Mouse (Mus musculus) midbrain, embryonic 14.5 days (tissue): ENCODE data around the gene Adamts9. TPM values are rescaled to one million over a fixed set of nuclear protein-coding genes. Genes with fewer than 3 reads are reported as not detected.

Source experiments
- ATAC-seq: fragments of 200-750 bp; cut with Nextera tagmentation; 2 replicates; pipeline ENCODE4 v1.8.0; 2017; ENCODE audit warnings: moderate number of reproducible peaks, moderate library complexity; ENCODE audit not compliant: low FRiP score, low TSS enrichment
- DNase-seq: peaks from one replicate; pipeline ENCODE4 v3.0.0-alpha.2; 2015
- H3K27ac ChIP-seq: fragments of 300-500 bp; sonication (generic); replicated peaks from 2 replicates; pipeline ENCODE4 v1.5.1; 2014; ENCODE audit warnings: mild to moderate bottlenecking, low read depth, low read length, moderate library complexity
- H3K27me3 ChIP-seq: fragments of 300-500 bp; sonication (generic); 2 replicates; pipeline ENCODE4 v1.6.1; 2014; ENCODE audit warnings: low read length, control low read depth, mixed read lengths; ENCODE audit not compliant: control insufficient read depth, insufficient read depth
- H3K36me3 ChIP-seq: fragments of 300-500 bp; sonication (generic); 2 replicates; pipeline ENCODE4 v1.6.1; 2014; ENCODE audit warnings: low read length, control low read depth; ENCODE audit not compliant: control insufficient read depth, insufficient read depth
- H3K4me1 ChIP-seq: fragments of 300-500 bp; sonication (generic); 2 replicates; pipeline ENCODE4 v1.6.1; 2014; ENCODE audit warnings: mild to moderate bottlenecking, antibody characterized with exemption, low read length, control low read depth; ENCODE audit not compliant: control insufficient read depth, insufficient read depth
- H3K4me2 ChIP-seq: fragments of 300-500 bp; sonication (generic); 2 replicates; pipeline ENCODE4 v1.6.1; 2014; ENCODE audit warnings: mild to moderate bottlenecking, low read length, moderate library complexity
- H3K4me3 ChIP-seq: fragments of 300-500 bp; sonication (generic); replicated peaks from 2 replicates; pipeline ENCODE4 v1.5.1; 2014; ENCODE audit warnings: low read depth, low read length
- H3K9ac ChIP-seq: fragments of 300-500 bp; sonication (generic); replicated peaks from 2 replicates; pipeline ENCODE4 v1.6.1; 2014; ENCODE audit warnings: mild to moderate bottlenecking, low read length, moderate library complexity
- H3K9me3 ChIP-seq: fragments of 300-500 bp; sonication (generic); 2 replicates; pipeline ENCODE4 v1.6.1; 2016; ENCODE audit warnings: low read length, control low read depth, mixed read lengths; ENCODE audit not compliant: control insufficient read depth
- WGBS: fragments of 180-500 bp; shearing (Covaris S2); extraction: QIAGEN DNeasy Blood & Tissue Kit; methylation state at CpG from one replicate; pipeline ENCODE4 v1.1.7; 2014; 5-methylcytosine and 5-hydroxymethylcytosine counted together
- polyA plus RNA-seq: library from polyadenylated mRNA; unstranded; fragments of >200 nt; fragmentation: Nextera tagmentation; extraction: Ambion mirVana; gene quantifications from 2 replicates; pipeline ENCODE4 v1.2.1, GENCODE M21; 2014

Adamts9 gene
- polyA plus RNA-seq, 1 experiment from 2014 or later = 1.2 TPM

- H3K27me3 ChIP-seq = no peaks in the 10 kb centered on the region
- H3K4me3 ChIP-seq = no peak overlapping the region
- H3K4me2 ChIP-seq = no peak overlapping the region
- no peaks in the 10 kb centered on the region for H3K9me3 ChIP-seq
- H3K9ac ChIP-seq = no peak overlapping the region
- ATAC-seq = no peak
- H3K36me3 ChIP-seq = no peaks in the 10 kb centered on the region
- H3K4me1 ChIP-seq = no peaks in the 10 kb centered on the region
- no peak for DNase-seq
- WGBS = 40% methylated on average over 3 of the region's 3 CpGs
- H3K27ac ChIP-seq = no peak overlapping the region
These were observed 180.9 kb downstream of the Adamts9 start for GRCm38 (mm10) chr6:92762372-92762771.

- ATAC-seq = no peak
- Histone ChIP-seq H3K27ac (no peak overlapping the region), H3K4me1 (no peaks in the 10 kb centered on the region), H3K27me3 (no peaks in the 10 kb centered on the region), H3K36me3 (no peaks in the 10 kb centered on the region), H3K4me3 (no peak overlapping the region), H3K9me3 (no peaks in the 10 kb centered on the region), H3K4me2 (no peak overlapping the region), H3K9ac (no peak overlapping the region)
- DNase-seq = no peak
These were observed 183.7 kb downstream of the Adamts9 start for GRCm38 (mm10) chr6:92759616-92760015.

GRCm38 (mm10) chr6:92755826-92756225 lies 187.5 kb downstream of the Adamts9 start:
- Histone ChIP-seq H3K4me2 (no peak overlapping the region), H3K27me3 (no peaks in the 10 kb centered on the region), H3K27ac (no peak overlapping the region), H3K9ac (no peak overlapping the region), H3K9me3 (no peaks in the 10 kb centered on the region), H3K4me1 (no peaks in the 10 kb centered on the region), H3K36me3 (no peaks in the 10 kb centered on the region), H3K4me3 (no peak overlapping the region)
- no peak for DNase-seq
- 57% methylated on average over 5 of the region's 5 CpGs for WGBS
- no peak for ATAC-seq

DNA sequence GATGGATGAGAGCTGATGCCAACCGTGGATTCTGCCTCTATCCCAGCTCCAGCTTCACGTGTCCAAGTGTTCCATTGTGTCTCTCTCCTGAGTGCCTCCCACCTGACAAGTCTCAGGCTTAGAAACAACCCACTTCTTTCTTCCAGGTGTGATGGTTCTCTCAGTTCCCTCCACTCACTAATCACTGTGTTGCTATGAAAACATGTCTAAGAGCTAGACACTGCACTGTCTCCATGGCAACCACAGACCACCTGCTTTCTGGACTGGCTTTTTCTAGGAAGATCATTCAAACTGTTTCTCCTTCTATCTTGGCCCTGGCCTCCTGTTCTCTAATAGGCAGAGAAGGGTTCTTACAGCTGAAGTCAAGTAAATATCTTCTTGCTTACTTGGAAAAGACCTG lies 190.6 kb downstream of the Adamts9 start:
- Histone ChIP-seq H3K36me3 (no peaks in the 10 kb centered on the region), H3K27me3 (no peaks in the 10 kb centered on the region), H3K4me3 (no peak overlapping the region), H3K27ac (no peak overlapping the region), H3K9me3 (no peaks in the 10 kb centered on the region), H3K4me2 (no peak overlapping the region), H3K9ac (no peak overlapping the region), H3K4me1 (no peaks in the 10 kb centered on the region)
- no peak for ATAC-seq
- 80% methylated on average over 2 of the region's 2 CpGs for WGBS
- peak; percentile 71 for DNase-seq

GRCm38 (mm10) chr6:92749420-92749819 lies 193.9 kb downstream of the Adamts9 start:
- H3K27me3 ChIP-seq = no peaks in the 10 kb centered on the region
- WGBS = 76% methylated on average over 4 of the region's 4 CpGs
- H3K36me3 ChIP-seq = no peaks in the 10 kb centered on the region
- H3K9me3 ChIP-seq = no peaks in the 10 kb centered on the region
- H3K27ac ChIP-seq = no peak overlapping the region
- no peak overlapping the region for H3K9ac ChIP-seq
- H3K4me2 ChIP-seq = no peak overlapping the region
- no peak overlapping the region for H3K4me3 ChIP-seq
- DNase-seq = no peak
- no peaks in the 10 kb centered on the region for H3K4me1 ChIP-seq
- no peak for ATAC-seq

DNA sequence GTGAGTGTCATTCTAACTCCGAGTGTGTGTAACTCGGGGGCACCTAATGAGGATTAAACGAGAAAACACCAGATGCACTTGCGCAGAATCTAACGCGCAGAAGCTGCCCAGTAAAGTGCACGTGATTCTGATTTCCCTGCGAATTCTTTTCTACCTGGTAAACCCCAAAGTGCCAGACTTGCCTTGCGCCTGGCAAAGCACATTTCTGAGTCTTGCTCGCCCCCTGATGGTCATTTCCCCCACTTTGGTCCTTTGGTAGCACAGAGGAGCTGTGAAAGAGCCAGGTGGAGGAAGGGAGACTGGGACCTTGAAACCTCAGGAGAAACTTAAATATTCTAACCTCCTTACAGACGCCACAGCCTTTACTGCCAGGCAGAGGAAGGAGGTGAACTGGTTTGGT lies 199.7 kb downstream of the Adamts9 start:
- no peak overlapping the region for H3K9ac ChIP-seq
- 21% methylated on average over 11 of the region's 11 CpGs for WGBS
- no peaks in the 10 kb centered on the region for H3K36me3 ChIP-seq
- no peaks in the 10 kb centered on the region for H3K4me1 ChIP-seq
- no peaks in the 10 kb centered on the region for H3K27me3 ChIP-seq
- DNase-seq (peak; percentile 92), ATAC-seq (no peak)
- no peak overlapping the region for H3K27ac ChIP-seq
- H3K4me2 ChIP-seq = peak overlapping the region; percentile 26
- H3K4me3 ChIP-seq = no peak overlapping the region
- H3K9me3 ChIP-seq = no peaks in the 10 kb centered on the region

DNA sequence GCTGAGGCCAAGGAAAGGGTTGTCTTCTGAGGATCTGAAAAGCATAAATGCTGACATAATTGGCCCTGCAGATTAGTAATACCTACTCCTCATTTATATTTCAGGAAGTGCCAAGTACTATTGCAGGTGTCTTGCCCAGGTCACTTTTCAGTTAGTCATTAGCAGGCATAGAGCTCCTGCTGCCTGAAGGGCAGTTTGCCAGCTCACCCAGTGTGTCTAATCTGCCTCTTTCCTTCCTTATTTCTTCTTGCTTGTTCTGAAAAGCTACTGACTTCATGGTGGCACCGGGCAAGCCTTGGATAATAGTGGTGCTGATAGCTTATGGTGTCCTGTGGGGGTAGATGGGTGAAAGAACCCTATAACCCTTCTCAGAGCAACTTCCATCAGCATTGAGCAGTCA lies 206.2 kb downstream of the Adamts9 start:
- DNase-seq (no peak), ATAC-seq (no peak)
- Histone ChIP-seq H3K4me1 (no peaks in the 10 kb centered on the region), H3K27ac (no peak overlapping the region), H3K4me3 (no peak overlapping the region), H3K27me3 (no peaks in the 10 kb centered on the region), H3K36me3 (no peaks in the 10 kb centered on the region), H3K4me2 (no peak overlapping the region), H3K9me3 (peaks cover 9% of the 10 kb centered on the region), H3K9ac (no peak overlapping the region)
- 76% methylated on average over 1 of the region's 1 CpGs for WGBS

- Histone ChIP-seq H3K27me3 (no peaks in the 10 kb centered on the region), H3K4me3 (no peak overlapping the region), H3K27ac (no peak overlapping the region), H3K9me3 (peaks cover 9% of the 10 kb centered on the region), H3K4me2 (no peak overlapping the region), H3K4me1 (peaks cover 1% of the 10 kb centered on the region; the same call in 1 of the 2 replicates), H3K36me3 (no peaks in the 10 kb centered on the region), H3K9ac (no peak overlapping the region)
- no peak for DNase-seq
- ATAC-seq = no peak
These were observed 209.6 kb downstream of the Adamts9 start for GRCm38 (mm10) chr6:92733651-92734050.

DNA sequence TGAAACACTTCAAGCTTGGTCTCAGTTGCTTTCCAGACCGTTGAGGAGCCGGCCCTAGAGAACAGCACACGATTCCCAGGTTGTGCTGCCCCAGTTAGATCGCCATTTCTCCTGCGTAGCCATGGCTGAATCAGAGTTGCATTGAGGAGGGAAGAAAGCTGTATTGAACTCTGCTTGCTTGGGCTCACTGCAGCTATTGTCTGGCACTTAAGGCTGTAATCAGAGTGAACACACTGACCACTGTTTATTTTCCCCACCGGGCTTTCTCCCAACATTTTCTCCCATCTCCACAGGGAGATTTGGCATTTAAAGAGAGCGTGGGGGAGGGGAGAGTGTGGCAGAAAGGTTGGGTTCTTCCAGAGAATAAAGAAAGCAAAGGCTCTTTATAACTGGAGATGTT lies 214.8 kb downstream of the Adamts9 start:
- peak overlapping the region; percentile 17; the same call in 1 of the 2 replicates for H3K9ac ChIP-seq
- WGBS = 32% methylated on average over 7 of the region's 7 CpGs

More for the DNA sequence above, 214.8 kb downstream of the Adamts9 start:
- H3K4me2 ChIP-seq = peak overlapping the region; percentile 33
- DNase-seq = no peak
- H3K9me3 ChIP-seq = no peaks in the 10 kb centered on the region; the same call in 1 of the 2 replicates
- H3K27me3 ChIP-seq = no peaks in the 10 kb centered on the region
- H3K36me3 ChIP-seq = no peaks in the 10 kb centered on the region
- H3K27ac ChIP-seq = peak overlapping the region; percentile 70
- peaks cover 24% of the 10 kb centered on the region for H3K4me1 ChIP-seq
- ATAC-seq = no peak
- no peak overlapping the region for H3K4me3 ChIP-seq
